Mouse (Mus musculus) lung, embryonic 14.5 days (tissue): ENCODE measurements around the gene Golga4. TPM values are rescaled to one million over a fixed set of nuclear protein-coding genes. Genes with fewer than 3 reads are reported as not detected.
A peak's percentile ranks its signal among the peaks of the same experiment; 100 is the strongest.

Source experiments
- ATAC-seq: fragments of 200-750 bp; cut with Nextera tagmentation; 2 replicates; pipeline ENCODE4 v1.8.0; 2017; ENCODE audit warnings: mild to moderate bottlenecking, moderate TSS enrichment, moderate library complexity; ENCODE audit not compliant: insufficient read depth
- DNase-seq: peaks from one replicate; pipeline ENCODE4 v3.0.0-alpha.2; 2015
- H3K27ac ChIP-seq: fragments of 300-500 bp; sonication (generic); 2 replicates; pipeline ENCODE4 v1.5.1; 2014; ENCODE audit warnings: low read depth, mild to moderate bottlenecking, moderate library complexity
- H3K27me3 ChIP-seq: fragments of 300-500 bp; sonication (generic); 2 replicates; pipeline ENCODE4 v1.6.1; 2014; ENCODE audit warnings: low read length, control low read depth; ENCODE audit not compliant: insufficient read depth
- H3K36me3 ChIP-seq: fragments of 300-500 bp; sonication (generic); 2 replicates; pipeline ENCODE4 v1.6.1; 2014; ENCODE audit warnings: control low read depth; ENCODE audit not compliant: insufficient read depth
- H3K4me1 ChIP-seq: fragments of 300-500 bp; sonication (generic); 2 replicates; pipeline ENCODE4 v1.6.1; 2014; ENCODE audit warnings: antibody characterized with exemption, control low read depth; ENCODE audit not compliant: insufficient read depth
- H3K4me2 ChIP-seq: fragments of 300-500 bp; sonication (generic); 2 replicates; pipeline ENCODE4 v1.6.1; 2014; ENCODE audit warnings: mild to moderate bottlenecking
- H3K4me3 ChIP-seq: fragments of 300-500 bp; sonication (generic); 2 replicates; pipeline ENCODE4 v1.5.1; 2014; ENCODE audit warnings: low read depth, low read length
- H3K9ac ChIP-seq: fragments of 300-500 bp; sonication (generic); 2 replicates; pipeline ENCODE4 v1.6.1; 2014
- H3K9me3 ChIP-seq: fragments of 300-500 bp; sonication (generic); 2 replicates; pipeline ENCODE4 v1.6.1; 2016; ENCODE audit warnings: low read depth, low read length, control low read depth
- CTCF ChIP-seq: IDR thresholded peaks from 2 replicates; pipeline ENCODE4 v1.5.1; 2016; ENCODE audit warnings: antibody characterized with exemption, low read depth
- WGBS: fragments of 180-500 bp; shearing (Covaris S2); extraction: QIAGEN DNeasy Blood & Tissue Kit; methylation state at CpG from one replicate; pipeline ENCODE4 v1.1.7; 2014; 5-methylcytosine and 5-hydroxymethylcytosine counted together
- polyA plus RNA-seq: library from polyadenylated mRNA; unstranded; fragments of >200 nt; fragmentation: Nextera tagmentation; extraction: Ambion mirVana; gene quantifications from 2 replicates; pipeline ENCODE4 v1.2.1, GENCODE M21; 2014

Gene Golga4
- polyA plus RNA-seq, 1 experiment from 2014 or later, result 53.3 TPM

- Histone ChIP-seq H3K9me3 (no peaks in the 10 kb centered on the region), H3K4me2 (no peak overlapping the region), H3K36me3 (peaks cover 89% of the 10 kb centered on the region), H3K4me1 (no peaks in the 10 kb centered on the region), H3K27ac (no peak overlapping the region), H3K27me3 (no peaks in the 10 kb centered on the region), H3K4me3 (no peak overlapping the region), H3K9ac (no peak overlapping the region)
- DNase-seq, result no peak
- TF ChIP-seq CTCF, result no peak
- no peak for ATAC-seq
- WGBS, result 76% methylated on average over 9 of the region's 9 CpGs
These were observed 31.6 kb downstream of the Golga4 start for GRCm38 (mm10) chr9:118537463-118538339.

- no peak for TF ChIP-seq CTCF
- H3K4me2 ChIP-seq, result no peak overlapping the region
- H3K4me3 ChIP-seq, result no peak overlapping the region
- WGBS, result 86% methylated on average over 8 of the region's 8 CpGs
- no peaks in the 10 kb centered on the region for H3K27me3 ChIP-seq
- H3K9me3 ChIP-seq, result no peaks in the 10 kb centered on the region
- no peak overlapping the region for H3K9ac ChIP-seq
- peaks cover 67% of the 10 kb centered on the region for H3K36me3 ChIP-seq
- H3K4me1 ChIP-seq, result no peaks in the 10 kb centered on the region
- DNase-seq (no peak), ATAC-seq (no peak)
- no peak overlapping the region for H3K27ac ChIP-seq
These were observed 35.8 kb downstream of the Golga4 start for GRCm38 (mm10) chr9:118541851-118542250.

DNA sequence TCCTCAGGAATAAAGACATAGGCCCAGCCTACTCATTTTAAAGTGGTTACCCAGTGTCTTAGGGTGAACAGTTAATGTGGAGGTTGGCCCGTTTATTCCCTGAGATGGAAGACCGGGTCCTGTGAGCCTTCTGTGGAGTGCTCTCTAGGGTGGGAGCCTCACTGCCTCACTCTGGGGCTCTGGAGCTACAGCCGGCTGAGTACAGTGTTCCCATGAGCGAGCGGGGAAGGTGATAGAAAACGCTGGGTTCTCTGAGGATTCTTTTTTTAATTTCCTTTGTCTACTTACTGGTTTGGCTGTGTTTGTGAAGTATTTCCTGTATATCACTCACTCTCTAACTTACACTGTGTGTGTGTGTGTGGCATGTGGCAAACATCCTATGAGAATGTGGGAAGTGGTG lies 39.1 kb downstream of the Golga4 start:
- Histone ChIP-seq H3K4me3 (no peak overlapping the region), H3K4me2 (no peak overlapping the region), H3K27me3 (no peaks in the 10 kb centered on the region), H3K27ac (no peak overlapping the region), H3K9me3 (no peaks in the 10 kb centered on the region), H3K4me1 (no peaks in the 10 kb centered on the region), H3K9ac (no peak overlapping the region), H3K36me3 (peaks cover 63% of the 10 kb centered on the region)
- TF ChIP-seq CTCF, result no peak
- ATAC-seq (no peak), DNase-seq (peak; percentile 4)
- WGBS, result 65% methylated on average over 6 of the region's 6 CpGs

GRCm38 (mm10) chr9:118548651-118549050 lies 42.6 kb downstream of the Golga4 start:
- no peak for TF ChIP-seq CTCF
- H3K36me3 ChIP-seq, result peaks cover 68% of the 10 kb centered on the region
- H3K27ac ChIP-seq, result no peak overlapping the region
- H3K4me3 ChIP-seq, result no peak overlapping the region
- no peaks in the 10 kb centered on the region for H3K9me3 ChIP-seq
- DNase-seq, result no peak
- H3K27me3 ChIP-seq, result no peaks in the 10 kb centered on the region
- no peak overlapping the region for H3K9ac ChIP-seq
- ATAC-seq, result no peak
- H3K4me2 ChIP-seq, result no peak overlapping the region
- 90% methylated on average over 12 of the region's 12 CpGs for WGBS
- H3K4me1 ChIP-seq, result no peaks in the 10 kb centered on the region

DNA sequence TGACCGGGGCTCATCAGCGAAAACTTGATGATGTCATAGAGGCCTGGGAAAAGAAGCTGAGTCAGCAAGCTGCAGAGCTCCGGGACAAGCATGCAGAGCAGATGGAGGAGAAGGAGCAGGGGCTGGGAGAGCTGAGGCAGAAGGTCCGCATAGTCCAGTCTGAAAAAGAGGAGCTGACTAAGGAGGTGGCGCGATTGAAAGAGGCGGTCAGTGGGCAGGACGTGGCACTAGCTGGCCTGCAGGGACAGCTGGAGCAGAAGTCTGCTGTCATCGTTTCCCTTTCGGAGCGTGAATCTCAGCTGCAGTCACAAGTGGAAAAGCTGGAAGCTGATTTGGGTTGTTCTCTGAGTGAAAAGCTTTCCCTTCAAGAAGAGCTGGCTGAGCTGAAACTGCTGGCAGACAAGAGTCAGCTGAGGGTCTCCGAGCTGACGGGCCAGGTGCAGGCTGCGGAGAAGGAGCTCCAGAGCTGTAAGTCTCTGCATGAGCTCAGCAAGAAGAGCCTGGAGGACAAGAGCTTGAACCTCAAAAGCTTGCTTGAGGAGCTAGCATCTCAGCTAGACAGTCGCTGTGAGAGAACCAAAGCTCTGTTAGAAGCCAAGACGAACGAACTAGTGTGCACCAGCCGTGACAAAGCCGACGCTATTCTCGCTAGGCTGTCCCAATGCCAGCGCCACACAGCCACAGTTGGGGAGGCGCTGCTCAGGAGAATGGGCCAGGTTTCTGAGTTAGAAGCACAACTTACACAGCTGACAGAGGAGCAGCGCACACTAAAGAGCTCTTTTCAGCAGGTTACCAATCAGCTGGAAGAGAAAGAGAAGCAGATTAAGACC lies 51.1 kb downstream of the Golga4 start:
- ATAC-seq (peak; percentile 68; the same call in 1 of the 2 replicates), DNase-seq (peak; percentile 56)
- 82% methylated on average over 24 of the region's 24 CpGs for WGBS
- no peak overlapping the region for H3K27ac ChIP-seq
- H3K27me3 ChIP-seq, result no peaks in the 10 kb centered on the region
- H3K9me3 ChIP-seq, result no peaks in the 10 kb centered on the region
- H3K9ac ChIP-seq, result no peak overlapping the region
- H3K4me3 ChIP-seq, result no peak overlapping the region
- H3K36me3 ChIP-seq, result peaks cover 82% of the 10 kb centered on the region
- no peaks in the 10 kb centered on the region for H3K4me1 ChIP-seq
- no peak for TF ChIP-seq CTCF
- no peak overlapping the region for H3K4me2 ChIP-seq

- Histone ChIP-seq H3K4me2 (no peak overlapping the region), H3K36me3 (peaks cover 92% of the 10 kb centered on the region), H3K4me3 (no peak overlapping the region), H3K4me1 (no peaks in the 10 kb centered on the region), H3K27ac (no peak overlapping the region), H3K9ac (no peak overlapping the region), H3K9me3 (no peaks in the 10 kb centered on the region), H3K27me3 (no peaks in the 10 kb centered on the region)
- 94% methylated on average over 11 of the region's 11 CpGs for WGBS
- ATAC-seq (no peak), DNase-seq (no peak)
- TF ChIP-seq CTCF, result no peak
These were observed 57.3 kb downstream of the Golga4 start for GRCm38 (mm10) chr9:118563356-118563755.

GRCm38 (mm10) chr9:118563866-118564265 lies 57.8 kb downstream of the Golga4 start:
- Histone ChIP-seq H3K27me3 (no peaks in the 10 kb centered on the region), H3K4me2 (no peak overlapping the region), H3K36me3 (peaks cover 88% of the 10 kb centered on the region), H3K4me1 (no peaks in the 10 kb centered on the region), H3K27ac (no peak overlapping the region), H3K4me3 (no peak overlapping the region), H3K9me3 (no peaks in the 10 kb centered on the region), H3K9ac (no peak overlapping the region)
- ATAC-seq, result no peak
- no peak for DNase-seq
- 88% methylated on average over 7 of the region's 7 CpGs for WGBS
- no peak for TF ChIP-seq CTCF
